Mouse (Mus musculus): ENCODE data around the gene Camk1d.

DNA sequence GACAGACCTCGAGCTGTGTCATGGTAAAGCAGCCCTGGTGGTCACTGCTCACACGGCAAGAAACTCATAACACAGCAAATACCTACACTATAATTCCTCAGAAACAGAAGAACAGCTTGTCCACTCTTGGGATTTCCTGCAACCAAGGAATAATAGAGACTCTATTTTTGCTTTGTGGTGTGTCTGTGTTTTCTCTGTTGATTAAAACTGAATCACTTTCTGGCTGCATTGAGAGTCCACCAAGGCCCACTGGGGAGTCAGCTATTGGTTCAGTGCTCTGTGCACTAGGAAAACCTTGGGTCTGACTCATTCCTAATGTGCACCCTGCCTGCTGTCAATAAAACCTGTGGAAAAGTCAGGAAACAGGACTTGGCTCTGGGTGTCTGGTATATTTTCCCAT, 68.7 kb downstream of the Camk1d start:
- no peak for TF ChIP-seq CTCF (IDR thresholded peaks at IDR 0.05; ENCODE audit: low read depth)
- TF ChIP-seq EP300 (IDR thresholded peaks at IDR 0.05; ENCODE audit: low read depth): no peak
